Mouse (Mus musculus) colon, adult 2 months (tissue): ENCODE measurements around the gene Rps6kc1. TPM values are rescaled to one million over a fixed set of nuclear protein-coding genes. Genes with fewer than 3 reads are reported as not detected.

Source experiments
- polyA plus RNA-seq: library from polyadenylated mRNA; depleted of rRNA; stranded (reverse); fragments of >200 nt; gene quantifications from 2 replicates; pipeline ENCODE4 v1.2.3, GENCODE M21; 2012; rRNA removed

Rps6kc1 gene
- polyA plus RNA-seq, result 6.1 and 15.1 TPM in 2 replicates

DNA sequence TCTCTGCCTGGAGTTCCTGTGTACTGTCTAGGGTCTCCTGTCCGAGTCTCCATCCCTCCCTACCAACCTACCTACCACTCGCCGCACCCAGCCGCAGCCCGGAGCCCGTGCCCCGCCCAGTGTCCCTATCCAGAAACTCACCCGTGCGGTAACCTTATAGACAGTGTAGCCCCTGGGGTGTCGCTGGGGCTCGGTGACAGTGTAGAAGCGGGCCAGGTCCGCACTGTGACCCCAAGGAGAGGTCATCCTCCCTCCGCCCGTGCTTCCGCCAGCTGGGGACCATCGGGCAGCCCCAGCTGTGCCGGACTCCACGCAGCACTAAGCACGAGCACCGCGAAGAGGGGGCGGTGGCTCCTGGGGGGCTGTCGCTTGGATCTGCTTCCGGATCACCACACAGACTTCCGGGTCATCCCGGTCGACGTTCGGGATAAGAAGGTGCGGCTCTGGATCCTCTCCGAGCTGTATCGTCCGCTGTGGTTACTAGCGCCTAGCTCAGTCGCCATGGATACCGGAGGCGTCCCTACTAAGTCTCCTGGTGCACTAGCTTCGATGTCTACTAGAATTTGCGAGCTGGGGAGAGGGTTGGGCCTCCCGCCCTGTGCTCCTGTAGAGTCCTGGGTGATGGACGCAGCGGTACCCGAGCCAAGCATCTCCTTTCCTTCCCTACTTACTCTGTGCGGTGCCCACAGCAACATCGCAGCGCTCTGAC is at the start of gene Rps6kc1:
Gene Rps6kc1, minus strand, starts transcription at position 356 of the 709 bp plus-strand sequence.

GRCm38 (mm10) chr1:190924812-190925211 is 13.2 kb upstream of the Rps6kc1 start, which contains the start of gene Angel2:
Gene Angel2, plus strand, starts transcription at chr1:190925112.

Other genes starting within 250 kb of the Rps6kc1 start
- gene Angel2, start 13.3 kb upstream of the Rps6kc1 start, polyA plus RNA-seq, result 26.9 and 27.9 TPM in 2 replicates
- 0.74 and 2.0 TPM in 2 replicates for gene Vash2, start 67.5 kb upstream of the Rps6kc1 start, polyA plus RNA-seq
- gene Flvcr1, start 114.4 kb upstream of the Rps6kc1 start, polyA plus RNA-seq, result 16.9 and 20.9 TPM in 2 replicates
- gene Spata45, start 124.9 kb upstream of the Rps6kc1 start, polyA plus RNA-seq, result not detected in 2 replicates
- 2.6 and 2.8 TPM in 2 replicates for gene Tatdn3, start 151.2 kb upstream of the Rps6kc1 start, polyA plus RNA-seq
- gene Nsl1, start 151.2 kb upstream of the Rps6kc1 start, polyA plus RNA-seq, result 1.9 and 2.6 TPM in 2 replicates
- 5.7 and 6.8 TPM in 2 replicates for gene Batf3, start 186.1 kb upstream of the Rps6kc1 start, polyA plus RNA-seq